Mouse (Mus musculus) embryonic facial prominence, embryonic 11.5 days (tissue): ENCODE results near the gene Meox1. TPM values are rescaled to one million over a fixed set of nuclear protein-coding genes. Genes with fewer than 3 reads are reported as not detected.

Experiments
- ATAC-seq: fragments of 200-750 bp; cut with Nextera tagmentation; replicated peaks from 2 replicates; pipeline ENCODE4 v1.8.0; 2017; ENCODE audit warnings: low read depth; ENCODE audit not compliant: insufficient number of reproducible peaks, low FRiP score, low TSS enrichment
- DNase-seq: peaks from one replicate; pipeline ENCODE4 v3.0.0-alpha.2; 2015; ENCODE audit warnings: low spot score
- H3K27ac ChIP-seq: fragments of 300-500 bp; sonication (generic); replicated peaks from 2 replicates; pipeline ENCODE4 v1.5.1; 2014; ENCODE audit warnings: mild to moderate bottlenecking, low read depth, low read length, control low read depth
- H3K27me3 ChIP-seq: fragments of 300-500 bp; sonication (generic); 2 replicates; pipeline ENCODE4 v1.6.1; 2014; ENCODE audit warnings: mild to moderate bottlenecking, low read length, moderate library complexity, mixed read lengths; ENCODE audit not compliant: control insufficient read depth, insufficient read depth
- H3K36me3 ChIP-seq: fragments of 300-500 bp; sonication (generic); replicated peaks from 2 replicates; pipeline ENCODE4 v1.6.1; 2014; ENCODE audit warnings: low read depth, mild to moderate bottlenecking, low read length, moderate library complexity, mixed read lengths; ENCODE audit not compliant: control insufficient read depth, insufficient read depth
- H3K4me1 ChIP-seq: fragments of 300-500 bp; sonication (generic); 2 replicates; pipeline ENCODE4 v1.6.1; 2014; ENCODE audit warnings: low read length, mixed read lengths; ENCODE audit not compliant: control insufficient read depth, insufficient read depth
- H3K4me2 ChIP-seq: fragments of 300-500 bp; sonication (generic); 2 replicates; pipeline ENCODE4 v1.6.1; 2014; ENCODE audit warnings: low read depth, mild to moderate bottlenecking, control low read depth, low read length, moderate library complexity
- H3K4me3 ChIP-seq: fragments of 300-500 bp; sonication (generic); 2 replicates; pipeline ENCODE4 v1.5.1; 2014; ENCODE audit warnings: low read depth, low read length, control low read depth
- H3K9ac ChIP-seq: fragments of 300-500 bp; sonication (generic); replicated peaks from 2 replicates; pipeline ENCODE4 v1.6.1; 2014; ENCODE audit warnings: mild to moderate bottlenecking, control low read depth, low read length
- H3K9me3 ChIP-seq: fragments of 300-500 bp; sonication (generic); replicated peaks from 2 replicates; pipeline ENCODE4 v1.6.1; 2016; ENCODE audit warnings: mild to moderate bottlenecking, low read length, inconsistent platforms, mixed read lengths; ENCODE audit not compliant: control insufficient read depth
- WGBS: fragments of 180-500 bp; shearing (Covaris S2); extraction: QIAGEN DNeasy Blood & Tissue Kit; methylation state at CpG from one replicate; pipeline ENCODE4 v1.1.7; 2014; 5-methylcytosine and 5-hydroxymethylcytosine counted together
- polyA plus RNA-seq: library from polyadenylated mRNA; unstranded; fragments of >200 nt; fragmentation: Nextera tagmentation; extraction: Ambion mirVana; gene quantifications from 2 replicates; pipeline ENCODE4 v1.2.1, GENCODE M21; 2014

Meox1 gene
- polyA plus RNA-seq, 1 experiment from 2014 or later: 6.0 TPM

DNA sequence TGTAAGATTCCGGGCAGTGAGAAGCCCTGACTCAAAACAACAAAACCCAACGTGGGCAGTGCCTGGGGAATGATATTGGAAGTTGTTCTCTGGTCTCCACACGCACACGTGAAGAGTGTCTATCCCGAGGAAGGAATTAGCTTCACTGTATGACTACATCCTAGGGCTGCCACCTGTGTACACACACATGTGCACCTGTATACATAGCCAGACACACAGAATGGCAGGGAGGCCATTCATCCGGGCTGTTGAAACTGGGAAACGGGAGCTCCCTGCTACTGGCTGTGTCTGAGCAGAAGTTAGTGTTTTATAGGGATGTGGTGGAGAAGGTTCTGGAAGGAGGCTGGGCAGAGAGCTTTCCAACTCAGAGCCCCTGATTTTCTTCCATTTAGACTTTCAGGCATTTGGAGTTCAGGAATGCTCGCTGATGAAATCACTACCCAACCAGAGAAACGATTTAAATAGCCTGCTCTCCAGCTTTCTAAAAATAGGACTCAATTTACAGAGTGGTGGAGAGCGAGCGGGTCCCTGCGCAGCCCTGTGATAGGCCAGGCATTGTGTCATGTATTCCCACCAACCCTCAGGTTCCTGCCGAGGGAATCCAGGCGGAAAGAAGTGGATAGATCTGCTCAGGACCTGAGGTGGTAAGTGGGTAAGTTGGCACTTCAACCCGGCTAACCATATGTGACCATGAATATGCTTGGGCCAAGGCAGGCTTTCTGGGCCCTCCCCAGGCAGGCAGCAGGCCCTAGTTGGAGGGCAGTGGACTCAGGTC lies 52.0 kb downstream of the Meox1 start:
- 86% methylated on average over 15 of the region's 15 CpGs for WGBS
- Histone ChIP-seq H3K4me1 (no peaks in the 10 kb centered on the region), H3K4me3 (no peak overlapping the region), H3K27me3 (no peaks in the 10 kb centered on the region), H3K9ac (no peak overlapping the region), H3K27ac (no peak overlapping the region), H3K36me3 (no peaks in the 10 kb centered on the region), H3K4me2 (no peak overlapping the region), H3K9me3 (no peaks in the 10 kb centered on the region; the same call in 1 of the 2 replicates)
- no peak for DNase-seq
- ATAC-seq: no peak

DNA sequence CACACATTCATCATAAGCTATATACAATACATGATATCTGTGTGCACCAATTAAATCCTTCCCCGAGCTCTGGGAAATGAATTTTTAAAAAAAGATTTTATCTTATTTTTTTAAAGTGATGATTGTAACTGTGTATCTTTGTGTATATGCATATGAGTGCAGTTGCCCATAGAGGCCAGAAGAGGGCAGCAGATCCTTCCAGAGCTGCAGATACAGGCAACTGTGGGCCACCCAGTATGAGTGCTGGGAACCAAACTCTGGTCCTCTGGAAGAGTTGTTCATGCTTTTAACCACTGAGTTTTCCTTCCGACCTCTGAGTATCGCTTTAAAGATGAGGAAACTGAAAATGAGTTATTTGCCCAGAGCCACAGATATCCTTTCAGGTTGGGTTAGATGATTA lies 53.8 kb downstream of the Meox1 start:
- ATAC-seq (no peak), DNase-seq (no peak)
- Histone ChIP-seq H3K9ac (no peak overlapping the region), H3K27ac (no peak overlapping the region), H3K27me3 (no peaks in the 10 kb centered on the region), H3K4me1 (no peaks in the 10 kb centered on the region), H3K9me3 (no peaks in the 10 kb centered on the region; the same call in 1 of the 2 replicates), H3K4me2 (no peak overlapping the region), H3K4me3 (no peak overlapping the region), H3K36me3 (no peaks in the 10 kb centered on the region)
- 92% methylated on average over 3 of the region's 3 CpGs for WGBS

DNA sequence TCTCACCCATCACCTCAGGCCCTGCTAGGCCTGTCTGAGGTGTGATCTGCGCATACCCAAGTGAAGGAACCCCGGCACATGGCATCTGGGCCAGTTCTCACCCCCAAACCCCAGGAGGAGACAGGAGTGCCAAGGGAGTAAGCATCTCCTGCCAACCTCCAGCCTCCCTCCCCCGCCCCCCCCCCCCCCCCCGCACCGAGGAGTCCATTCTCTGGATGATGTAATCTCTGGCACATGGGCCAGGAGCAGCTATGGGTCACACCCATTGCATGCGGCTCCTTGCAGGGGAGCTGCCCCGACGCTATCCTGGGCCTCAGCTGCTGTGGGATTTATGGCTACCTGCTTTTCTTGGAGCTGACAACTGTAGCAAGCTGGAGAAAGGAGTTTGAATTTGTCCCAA lies 54.7 kb downstream of the Meox1 start:
- WGBS: 76% methylated on average over 5 of the region's 8 CpGs
- no peak overlapping the region for H3K27ac ChIP-seq
- H3K9ac ChIP-seq: no peak overlapping the region
- H3K4me3 ChIP-seq: no peak overlapping the region
- no peaks in the 10 kb centered on the region for H3K27me3 ChIP-seq
- no peak overlapping the region for H3K4me2 ChIP-seq
- DNase-seq (no peak), ATAC-seq (no peak)
- no peaks in the 10 kb centered on the region for H3K36me3 ChIP-seq
- H3K4me1 ChIP-seq: no peaks in the 10 kb centered on the region; the same call in 1 of the 2 replicates
- no peaks in the 10 kb centered on the region; the same call in 1 of the 2 replicates for H3K9me3 ChIP-seq

DNA sequence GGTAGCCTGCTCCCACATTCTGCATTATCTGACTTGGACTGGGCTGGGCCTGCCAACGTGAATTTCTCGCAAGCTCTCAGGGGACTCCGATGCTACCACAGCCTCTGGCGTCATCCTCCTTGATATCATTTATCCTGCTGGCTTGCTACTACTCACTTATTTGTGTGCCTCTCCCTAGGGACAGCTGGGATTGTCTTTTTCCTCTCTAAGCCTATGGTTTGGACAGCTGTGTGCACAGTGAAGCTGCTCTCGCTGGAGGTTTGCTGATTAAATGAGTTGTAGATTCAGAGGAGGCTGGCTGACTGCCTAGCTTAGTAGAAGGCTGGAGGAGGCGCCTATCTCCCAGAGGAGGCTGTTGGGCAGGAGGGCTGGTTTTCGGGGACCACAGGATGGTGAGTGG lies 62.2 kb downstream of the Meox1 start:
- Histone ChIP-seq H3K4me3 (no peak overlapping the region), H3K36me3 (no peaks in the 10 kb centered on the region), H3K4me2 (no peak overlapping the region), H3K27ac (no peak overlapping the region), H3K9me3 (no peaks in the 10 kb centered on the region), H3K9ac (no peak overlapping the region), H3K27me3 (no peaks in the 10 kb centered on the region), H3K4me1 (peaks cover 6% of the 10 kb centered on the region)
- 67% methylated on average over 7 of the region's 7 CpGs for WGBS
- ATAC-seq (no peak), DNase-seq (no peak)

DNA sequence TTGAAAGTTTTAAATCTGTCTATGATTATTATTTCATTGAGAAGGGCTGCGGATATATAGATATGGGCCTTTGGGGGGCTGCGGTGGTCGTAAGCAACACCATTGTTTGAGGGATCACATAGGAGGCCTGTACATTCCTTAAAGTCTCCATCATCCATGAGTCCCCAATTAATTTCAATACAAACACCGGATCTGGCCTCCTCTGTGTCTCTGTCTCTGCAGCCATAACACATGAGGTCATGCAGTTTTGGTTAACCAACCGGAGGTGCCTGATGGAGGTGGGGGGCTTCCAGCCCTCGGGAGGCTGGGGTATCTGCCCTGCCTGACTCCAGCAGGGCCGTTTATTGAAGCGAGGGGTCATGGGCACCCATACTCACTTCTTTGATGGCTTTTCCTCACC lies 63.6 kb downstream of the Meox1 start:
- no peaks in the 10 kb centered on the region for H3K9me3 ChIP-seq
- WGBS: 56% methylated on average over 8 of the region's 8 CpGs
- peaks cover 6% of the 10 kb centered on the region for H3K4me1 ChIP-seq
- H3K27ac ChIP-seq: peak overlapping the region; percentile 72
- H3K4me3 ChIP-seq: no peak overlapping the region
- H3K9ac ChIP-seq: no peak overlapping the region; the same call in 1 of the 2 replicates
- H3K4me2 ChIP-seq: no peak overlapping the region
- ATAC-seq (no peak), DNase-seq (no peak)
- no peaks in the 10 kb centered on the region for H3K27me3 ChIP-seq
- H3K36me3 ChIP-seq: no peaks in the 10 kb centered on the region

DNA sequence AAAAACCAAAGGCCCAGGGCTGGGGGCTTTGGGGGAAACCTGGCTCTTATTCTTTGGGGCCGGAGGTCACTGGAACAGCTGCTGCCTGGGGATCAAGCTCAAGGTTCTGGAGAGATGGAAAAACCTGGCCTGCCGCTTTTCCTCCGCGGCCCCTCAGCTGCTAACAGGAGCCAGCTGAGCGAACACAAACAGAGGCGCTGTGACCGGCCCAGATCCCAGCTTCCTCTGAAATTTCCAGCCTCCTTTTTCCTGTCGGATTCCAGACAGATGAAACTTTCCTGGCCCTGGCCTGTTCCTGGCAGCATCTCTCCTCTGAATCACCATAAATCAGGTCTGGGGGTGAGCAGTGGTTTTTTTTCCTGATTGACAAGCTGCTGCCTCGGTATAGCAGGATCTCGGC lies 64.1 kb downstream of the Meox1 start:
- 13% methylated on average over 10 of the region's 10 CpGs for WGBS
- Histone ChIP-seq H3K27me3 (no peaks in the 10 kb centered on the region), H3K9me3 (no peaks in the 10 kb centered on the region), H3K27ac (peak overlapping the region; percentile 72), H3K4me3 (no peak overlapping the region), H3K9ac (no peak overlapping the region; the same call in 1 of the 2 replicates), H3K4me2 (no peak overlapping the region), H3K36me3 (no peaks in the 10 kb centered on the region), H3K4me1 (peaks cover 6% of the 10 kb centered on the region)
- DNase-seq (peak; percentile 82), ATAC-seq (no peak)

DNA sequence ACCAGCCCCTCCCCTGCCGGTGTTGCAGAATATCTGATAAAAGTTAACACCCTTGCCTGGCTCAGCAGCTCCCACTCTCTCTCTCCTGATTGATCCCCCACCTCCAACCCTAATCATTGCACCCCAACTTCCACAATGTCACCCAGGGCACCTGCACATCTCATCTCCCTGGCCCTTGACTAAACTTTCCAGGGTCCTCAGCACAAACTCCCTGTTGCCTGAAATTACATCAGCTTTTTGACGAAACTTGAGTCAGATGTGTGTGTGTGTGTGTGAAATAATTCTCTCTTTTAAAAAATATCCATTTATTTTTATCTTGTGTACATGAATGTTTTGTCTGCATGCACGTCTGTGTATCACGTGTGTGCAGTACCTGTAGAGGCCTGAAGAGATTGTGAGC lies 65.5 kb downstream of the Meox1 start:
- Histone ChIP-seq H3K4me3 (no peak overlapping the region), H3K4me1 (peaks cover 6% of the 10 kb centered on the region; the same call in 1 of the 2 replicates), H3K27ac (no peak overlapping the region), H3K27me3 (no peaks in the 10 kb centered on the region), H3K9ac (no peak overlapping the region), H3K4me2 (no peak overlapping the region), H3K36me3 (no peaks in the 10 kb centered on the region), H3K9me3 (no peaks in the 10 kb centered on the region)
- 94% methylated on average over 4 of the region's 4 CpGs for WGBS
- no peak for ATAC-seq
- DNase-seq: no peak
